Mouse (Mus musculus): ENCODE results near the gene 4931440F15Rik. TPM values are rescaled to one million over a fixed set of nuclear protein-coding genes. Genes with fewer than 3 reads are reported as not detected.
"Not testable (repeated sequence)": the region's sequence is repeated elsewhere in the genome, so short reads cannot be mapped to it uniquely, and the experiment has no call there.

Gene 4931440F15Rik
- polyA plus RNA-seq, 1 experiment from 2014 or later = 0.14 TPM

GRCm38 (mm10) chr11:29824474-29825270 lies 796 bp downstream of the 4931440F15Rik start:
- H3K9me3 ChIP-seq (replicated peaks); H3K9ac ChIP-seq; H3K4me1 ChIP-seq (replicated peaks); H3K27ac ChIP-seq (replicated peaks); H3K36me3 ChIP-seq (replicated peaks): not testable (repeated sequence)
- peak; percentile 19; the same call in 1 of the 2 replicates for ATAC-seq (ENCODE audit: insufficient read depth)
- 0 out of 2 replicates have a peak overlapping the region, but pooled peaks have one; percentile 4 for H3K4me3 ChIP-seq (replicated peaks)
- H3K4me2 ChIP-seq = peak overlapping the region; percentile 33
- H3K27me3 ChIP-seq = peaks cover 40% of the 10 kb centered on the region
- WGBS (ENCODE audit: insufficient replicate concordance) = 14% methylated on average over 62 of the region's 62 CpGs

DNA sequence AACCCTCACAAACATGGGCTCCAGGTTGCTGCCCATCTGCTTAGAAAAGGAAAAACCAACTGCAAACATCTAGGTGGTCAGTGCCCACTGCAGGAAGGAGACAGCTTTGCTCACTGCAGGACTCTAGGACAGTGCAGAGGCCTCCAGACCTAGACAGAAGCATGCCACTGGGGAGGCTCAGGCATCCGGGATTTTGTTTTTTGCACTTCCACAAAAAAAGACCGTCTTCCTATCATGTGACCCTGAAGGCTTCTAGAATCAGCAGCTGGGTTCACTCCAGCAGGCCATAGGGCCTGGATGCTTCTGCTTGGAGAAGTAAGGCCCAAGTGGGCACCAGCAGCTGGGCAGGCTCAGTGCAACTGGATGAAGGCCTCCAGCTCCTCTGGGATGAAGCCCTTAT lies 2.3 kb downstream of the 4931440F15Rik start:
- Histone ChIP-seq H3K4me2 (no peak overlapping the region), H3K9ac (no peak overlapping the region), H3K4me3 (replicated peaks) (no peak overlapping the region), H3K4me1 (replicated peaks) (no peaks in the 10 kb centered on the region), H3K36me3 (replicated peaks) (no peaks in the 10 kb centered on the region), H3K27ac (replicated peaks) (no peak overlapping the region), H3K9me3 (replicated peaks) (no peaks in the 10 kb centered on the region), H3K27me3 (peaks cover 40% of the 10 kb centered on the region)
- 69% methylated on average over 2 of the region's 2 CpGs for WGBS (ENCODE audit: insufficient replicate concordance)
- no peak for ATAC-seq (ENCODE audit: insufficient read depth)

DNA sequence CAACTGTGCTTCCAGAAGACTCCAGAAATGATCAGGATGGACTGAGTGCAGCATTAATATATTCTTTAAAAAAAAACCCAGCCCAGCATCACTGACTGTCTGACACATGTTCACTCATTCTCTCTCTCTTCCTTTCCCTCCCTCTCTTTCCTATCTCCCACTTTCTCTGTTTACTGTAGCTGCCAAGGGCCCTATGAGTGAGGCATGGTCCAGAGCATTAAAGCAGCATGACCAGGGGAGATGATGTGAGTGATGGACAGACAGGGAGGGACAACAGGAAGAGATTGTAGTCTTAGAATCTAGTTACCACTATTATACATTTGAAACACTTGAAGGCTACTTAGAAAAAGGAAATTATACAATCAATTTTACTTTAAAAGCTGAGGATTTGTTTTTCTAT lies 9.8 kb downstream of the 4931440F15Rik start:
- H3K36me3 ChIP-seq (replicated peaks) = no peaks in the 10 kb centered on the region
- no peaks in the 10 kb centered on the region for H3K9me3 ChIP-seq (replicated peaks)
- peak; percentile 59 for ATAC-seq (ENCODE audit: insufficient read depth)
- H3K9ac ChIP-seq = peak overlapping the region; percentile 45; the same call in 1 of the 2 replicates
- H3K27ac ChIP-seq (replicated peaks) = peak overlapping the region; percentile 99
- peak overlapping the region; percentile 61 for H3K4me2 ChIP-seq
- H3K4me3 ChIP-seq (replicated peaks) = no peak overlapping the region
- H3K4me1 ChIP-seq (replicated peaks) = peaks cover 43% of the 10 kb centered on the region
- no peaks in the 10 kb centered on the region for H3K27me3 ChIP-seq

DNA sequence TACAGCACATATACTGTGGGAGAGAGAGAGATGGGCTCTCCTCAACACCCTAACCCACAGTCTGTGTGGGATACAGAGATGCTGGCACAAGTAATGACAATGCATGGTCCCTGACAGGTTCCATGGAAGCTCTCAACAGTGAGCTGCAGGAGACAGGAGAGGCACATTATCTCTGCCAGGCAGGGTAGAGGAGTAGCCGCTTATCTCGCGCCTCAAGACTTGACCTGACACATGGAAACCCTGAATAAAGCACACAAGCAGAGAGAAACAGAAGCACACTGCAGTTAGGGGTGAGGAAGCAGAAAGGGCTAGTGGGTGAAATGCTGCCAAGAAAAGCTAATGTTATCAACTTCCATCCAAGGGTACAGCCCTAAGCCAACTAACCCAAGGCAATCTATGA lies 10.2 kb downstream of the 4931440F15Rik start:
- Histone ChIP-seq H3K9me3 (replicated peaks) (no peaks in the 10 kb centered on the region), H3K4me3 (replicated peaks) (no peak overlapping the region), H3K27ac (replicated peaks) (peak overlapping the region; percentile 99), H3K4me2 (peak overlapping the region; percentile 61), H3K27me3 (no peaks in the 10 kb centered on the region), H3K4me1 (replicated peaks) (peaks cover 43% of the 10 kb centered on the region), H3K9ac (0 out of 2 replicates have a peak overlapping the region, but pooled peaks have one; percentile 45), H3K36me3 (replicated peaks) (no peaks in the 10 kb centered on the region)
- 20% methylated on average over 3 of the region's 3 CpGs for WGBS (ENCODE audit: insufficient replicate concordance)
- peak; percentile 99 for ATAC-seq (ENCODE audit: insufficient read depth)

DNA sequence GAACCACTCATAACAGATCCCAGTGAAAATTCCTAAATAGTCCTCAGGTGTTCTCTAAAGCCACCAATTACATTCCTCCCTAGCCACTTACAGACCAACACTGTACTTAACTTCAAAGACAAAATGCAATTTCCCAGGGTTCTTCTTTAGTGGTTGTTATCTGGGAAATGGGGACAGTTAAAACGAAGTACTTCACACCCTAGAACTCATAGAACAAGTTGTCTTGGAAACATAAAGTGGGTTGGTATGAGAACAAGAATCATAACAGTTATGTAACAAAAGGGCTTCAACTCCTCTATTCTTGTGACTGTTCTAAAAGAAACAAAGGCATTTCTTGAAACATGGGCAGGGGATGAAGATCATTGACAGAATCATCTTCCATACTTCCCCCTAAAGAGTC lies 12.2 kb downstream of the 4931440F15Rik start:
- Histone ChIP-seq H3K4me1 (replicated peaks) (peaks cover 53% of the 10 kb centered on the region), H3K36me3 (replicated peaks) (no peaks in the 10 kb centered on the region), H3K4me3 (replicated peaks) (no peak overlapping the region), H3K4me2 (no peak overlapping the region), H3K27me3 (no peaks in the 10 kb centered on the region), H3K9ac (no peak overlapping the region), H3K9me3 (replicated peaks) (no peaks in the 10 kb centered on the region), H3K27ac (replicated peaks) (peak overlapping the region; percentile 34; the same call in 1 of the 2 replicates)
- ATAC-seq (ENCODE audit: insufficient read depth) = no peak
- 57% methylated on average over 1 of the region's 1 CpGs for WGBS (ENCODE audit: insufficient replicate concordance)

DNA sequence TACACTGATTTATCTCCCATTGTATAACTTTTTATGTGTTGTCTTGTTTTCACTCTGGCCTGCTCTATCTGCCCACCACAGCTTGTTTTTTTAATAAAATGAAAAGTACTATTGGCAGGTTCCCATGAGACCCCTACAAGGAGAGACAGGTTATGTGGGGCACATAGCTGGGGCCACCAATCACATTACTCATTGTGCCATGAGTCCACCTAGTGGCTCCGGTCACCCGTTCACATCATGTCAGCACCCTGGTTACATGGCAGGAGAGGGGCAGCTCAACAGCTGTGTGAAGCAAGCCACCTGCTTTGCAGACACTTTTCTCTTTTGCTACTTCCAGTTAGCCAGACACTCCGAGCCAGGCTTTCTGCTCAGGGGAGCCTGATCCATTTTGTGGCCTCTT lies 13.0 kb downstream of the 4931440F15Rik start:
- Histone ChIP-seq H3K27me3 (no peaks in the 10 kb centered on the region), H3K36me3 (replicated peaks) (no peaks in the 10 kb centered on the region), H3K9me3 (replicated peaks) (no peaks in the 10 kb centered on the region), H3K9ac (no peak overlapping the region), H3K4me3 (replicated peaks) (no peak overlapping the region), H3K4me2 (no peak overlapping the region), H3K4me1 (replicated peaks) (peaks cover 57% of the 10 kb centered on the region), H3K27ac (replicated peaks) (no peak overlapping the region)
- no peak for ATAC-seq (ENCODE audit: insufficient read depth)
- WGBS (ENCODE audit: insufficient replicate concordance) = 78% methylated on average over 3 of the region's 3 CpGs

GRCm38 (mm10) chr11:29810324-29810723 lies 15.1 kb downstream of the 4931440F15Rik start:
- no peaks in the 10 kb centered on the region for H3K36me3 ChIP-seq (replicated peaks)
- no peaks in the 10 kb centered on the region for H3K9me3 ChIP-seq (replicated peaks)
- H3K27me3 ChIP-seq = no peaks in the 10 kb centered on the region
- H3K4me1 ChIP-seq (replicated peaks) = peaks cover 37% of the 10 kb centered on the region
- no peak overlapping the region for H3K4me3 ChIP-seq (replicated peaks)
- no peak overlapping the region for H3K4me2 ChIP-seq
- WGBS (ENCODE audit: insufficient replicate concordance) = 61% methylated on average over 3 of the region's 3 CpGs
- ATAC-seq (ENCODE audit: insufficient read depth) = no peak
- H3K9ac ChIP-seq = no peak overlapping the region
- no peak overlapping the region for H3K27ac ChIP-seq (replicated peaks)

- WGBS (ENCODE audit: insufficient replicate concordance) = 63% methylated on average over 7 of the region's 7 CpGs
- ATAC-seq (ENCODE audit: insufficient read depth) = no peak
- Histone ChIP-seq H3K9me3 (replicated peaks) (no peaks in the 10 kb centered on the region), H3K9ac (no peak overlapping the region), H3K4me1 (replicated peaks) (peaks cover 28% of the 10 kb centered on the region), H3K4me2 (0 out of 2 replicates have a peak overlapping the region, but pooled peaks have one; percentile 14), H3K27ac (replicated peaks) (peak overlapping the region; percentile 24; the same call in 1 of the 2 replicates), H3K4me3 (replicated peaks) (no peak overlapping the region), H3K36me3 (replicated peaks) (no peaks in the 10 kb centered on the region), H3K27me3 (no peaks in the 10 kb centered on the region)
These were observed 16.4 kb downstream of the 4931440F15Rik start for GRCm38 (mm10) chr11:29808981-29809589.

GRCm38 (mm10) chr11:29808173-29808980 lies 17.1 kb downstream of the 4931440F15Rik start:
- WGBS (ENCODE audit: insufficient replicate concordance) = 25% methylated on average over 9 of the region's 9 CpGs
- peaks cover 23% of the 10 kb centered on the region for H3K4me1 ChIP-seq (replicated peaks)
- H3K4me2 ChIP-seq = peak overlapping the region; percentile 14; the same call in 1 of the 2 replicates
- no peaks in the 10 kb centered on the region for H3K27me3 ChIP-seq
- no peak overlapping the region for H3K4me3 ChIP-seq (replicated peaks)
- no peaks in the 10 kb centered on the region for H3K9me3 ChIP-seq (replicated peaks)
- peak; percentile 68 for ATAC-seq (ENCODE audit: insufficient read depth)
- no peak overlapping the region for H3K9ac ChIP-seq
- H3K27ac ChIP-seq (replicated peaks) = peak overlapping the region; percentile 24; the same call in 1 of the 2 replicates
- H3K36me3 ChIP-seq (replicated peaks) = no peaks in the 10 kb centered on the region

- 69% methylated on average over 5 of the region's 5 CpGs for WGBS (ENCODE audit: insufficient replicate concordance)
- Histone ChIP-seq H3K9ac (no peak overlapping the region), H3K4me2 (no peak overlapping the region), H3K36me3 (replicated peaks) (no peaks in the 10 kb centered on the region), H3K4me1 (replicated peaks) (peaks cover 15% of the 10 kb centered on the region), H3K27me3 (no peaks in the 10 kb centered on the region), H3K27ac (replicated peaks) (no peak overlapping the region), H3K9me3 (replicated peaks) (no peaks in the 10 kb centered on the region), H3K4me3 (replicated peaks) (no peak overlapping the region)
- no peak for ATAC-seq (ENCODE audit: insufficient read depth)
These were observed 18.1 kb downstream of the 4931440F15Rik start for GRCm38 (mm10) chr11:29807325-29807724.

Measured in liver, embryonic 15.5 days (tissue).